Mouse (Mus musculus): Measurements from ENCODE around the gene Ptpn9. TPM values are rescaled to one million over a fixed set of nuclear protein-coding genes. Genes with fewer than 3 reads are reported as not detected.

Gene Ptpn9
- total and polyA plus RNA-seq, 3 experiments: 10.4 to 21.3 (median 10.4) TPM

GRCm38 (mm10) chr9:56953562-56953961, 41.2 kb upstream of the Ptpn9 start:
- Histone ChIP-seq H3K9me3 (replicated peaks; ENCODE audit: low read length) (no peaks in the 10 kb centered on the region), H3K27me3 (replicated peaks) (no peaks in the 10 kb centered on the region), H3K4me3 (replicated peaks in 1 of 3; ENCODE audit: low read depth in 2 of 3, low read length in 2 of 3, poor library complexity in 1 of 3) (no peak overlapping the region), H3K27ac (ENCODE audit: insufficient read depth, low read depth) (no peak overlapping the region), H3K4me1 (ENCODE audit: control insufficient read depth in 1 of 2, insufficient read depth in 2 of 2) (peaks cover 8 to 21% of the 10 kb centered on the region in 2 experiments), H3K4me2 (ENCODE audit: insufficient read depth, low read depth, poor library complexity, severe bottlenecking) (no peak overlapping the region), H3K79me2 (replicated peaks; ENCODE audit: control insufficient read depth, extremely low read depth, insufficient read depth, poor library complexity, severe bottlenecking) (no peaks in the 10 kb centered on the region), H3K36me3 (replicated peaks in 1 of 2; ENCODE audit: control insufficient read depth in 1 of 2, insufficient read depth in 1 of 2, low read length in 1 of 2) (peaks cover 5 to 18% of the 10 kb centered on the region in 2 experiments), H3K9ac (ENCODE audit: insufficient read depth, low read depth) (no peak overlapping the region)
- TF ChIP-seq SMC3 (IDR thresholded peaks at IDR 0.05; ENCODE audit: low read depth, low read length) (no peak; the same call in 1 of the 2 replicates), CTCF (conservative IDR thresholded peaks at IDR 0.05 in 1 of 2, IDR thresholded peaks at IDR 0.05 in 1 of 2; ENCODE audit: low read depth in 2 of 2, low read length in 2 of 2) (peak in 1 of 2 experiments; percentile 38; a peak in 2 of 4 replicates)
- dilution Hi-C loops (cut with MboI; ENCODE audit: extremely low pct_ligation_motif_present, extremely low pct_unique_long_range_greater_than_20kb, low sequenced_read_pairs): no loop called here
- in situ Hi-C loops (cut with MboI; ENCODE audit: low pct_ligation_motif_present, low pct_unique_long_range_greater_than_20kb, low sequenced_read_pairs): no loop called here
- no peak for DNase-seq (ENCODE audit: extremely low read depth)

DNA sequence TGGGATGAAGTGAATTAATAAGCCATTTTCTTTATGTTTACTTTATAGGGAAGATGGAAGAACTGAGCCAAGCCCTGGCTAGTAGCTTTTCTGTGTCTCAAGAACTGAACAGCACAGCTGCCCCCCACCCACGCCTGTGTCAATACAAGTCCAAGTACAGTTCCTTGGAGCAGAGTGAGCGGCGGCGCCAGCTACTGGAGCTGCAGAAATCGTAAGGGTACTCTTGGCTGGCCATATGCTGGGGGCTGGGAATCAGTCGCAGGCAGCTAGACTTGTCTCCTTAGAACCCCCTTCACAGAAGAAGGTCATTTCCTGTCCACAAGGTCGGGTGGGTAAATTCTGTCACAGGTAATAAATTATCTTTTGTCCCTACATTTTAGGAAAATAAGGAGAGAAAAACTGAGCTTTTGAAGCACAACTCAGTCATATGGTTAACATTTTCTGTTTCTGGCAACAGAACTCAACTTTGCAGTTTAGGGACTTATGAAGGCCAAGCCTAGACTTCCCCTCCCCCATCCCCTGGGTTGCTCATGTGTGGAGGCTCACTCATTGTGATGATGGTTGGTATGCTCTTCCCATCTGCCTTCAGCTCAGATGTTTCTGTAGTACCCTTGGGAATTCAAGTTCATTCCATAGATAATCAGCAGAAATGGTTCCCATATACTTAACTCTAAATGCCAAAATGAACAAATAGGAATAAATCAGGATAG, 37.6 kb upstream of the Ptpn9 start:
- H3K9me3 ChIP-seq (replicated peaks; ENCODE audit: low read length): peaks cover 3% of the 10 kb centered on the region
- H3K4me3 ChIP-seq (replicated peaks in 1 of 3; ENCODE audit: low read depth in 2 of 3, low read length in 2 of 3, poor library complexity in 1 of 3): no peak overlapping the region
- no peak overlapping the region for H3K4me2 ChIP-seq (ENCODE audit: insufficient read depth, low read depth, poor library complexity, severe bottlenecking)
- H3K9ac ChIP-seq (ENCODE audit: insufficient read depth, low read depth): no peak overlapping the region
- peaks cover 3 to 11% of the 10 kb centered on the region in 2 experiments; a peak in 3 of 4 replicates for H3K4me1 ChIP-seq (ENCODE audit: control insufficient read depth in 1 of 2, insufficient read depth in 2 of 2)
- H3K36me3 ChIP-seq (replicated peaks in 1 of 2; ENCODE audit: control insufficient read depth in 1 of 2, insufficient read depth in 1 of 2, low read length in 1 of 2): peaks cover 5 to 35% of the 10 kb centered on the region in 2 experiments
- in situ Hi-C loops (cut with MboI; ENCODE audit: low pct_ligation_motif_present, low pct_unique_long_range_greater_than_20kb, low sequenced_read_pairs): no loop called here
- no peaks in the 10 kb centered on the region for H3K79me2 ChIP-seq (replicated peaks; ENCODE audit: control insufficient read depth, extremely low read depth, insufficient read depth, poor library complexity, severe bottlenecking)
- no peak for DNase-seq (ENCODE audit: extremely low read depth)
- dilution Hi-C loops (cut with MboI; ENCODE audit: extremely low pct_ligation_motif_present, extremely low pct_unique_long_range_greater_than_20kb, low sequenced_read_pairs): no loop called here
- no peaks in the 10 kb centered on the region for H3K27me3 ChIP-seq (replicated peaks)
- TF ChIP-seq ZMIZ1 (IDR thresholded peaks at IDR 0.05; ENCODE audit: low read depth, low read length) (no peak), CHD1 (IDR thresholded peaks at IDR 0.05; ENCODE audit: low read depth, low read length) (no peak), CHD2 (IDR thresholded peaks at IDR 0.05; ENCODE audit: low read length) (0 out of 2 replicates have a peak, but pooled peaks have one; percentile 29)
- H3K27ac ChIP-seq (ENCODE audit: insufficient read depth, low read depth): no peak overlapping the region

GRCm38 (mm10) chr9:56958689-56959088, 36.0 kb upstream of the Ptpn9 start:
- H3K4me3 ChIP-seq (replicated peaks in 1 of 3; ENCODE audit: low read depth in 2 of 3, low read length in 2 of 3, poor library complexity in 1 of 3): no peak overlapping the region
- H3K79me2 ChIP-seq (replicated peaks; ENCODE audit: control insufficient read depth, extremely low read depth, insufficient read depth, poor library complexity, severe bottlenecking): no peaks in the 10 kb centered on the region
- H3K9me3 ChIP-seq (replicated peaks; ENCODE audit: low read length): peaks cover 3% of the 10 kb centered on the region
- in situ Hi-C loops (cut with MboI; ENCODE audit: low pct_ligation_motif_present, low pct_unique_long_range_greater_than_20kb, low sequenced_read_pairs): no loop called here
- H3K4me2 ChIP-seq (ENCODE audit: insufficient read depth, low read depth, poor library complexity, severe bottlenecking): no peak overlapping the region
- H3K27me3 ChIP-seq (replicated peaks): no peaks in the 10 kb centered on the region
- peaks cover 0 to 7% of the 10 kb centered on the region in 2 experiments; a peak in 1 of 4 replicates for H3K4me1 ChIP-seq (ENCODE audit: control insufficient read depth in 1 of 2, insufficient read depth in 2 of 2)
- dilution Hi-C loops (cut with MboI; ENCODE audit: extremely low pct_ligation_motif_present, extremely low pct_unique_long_range_greater_than_20kb, low sequenced_read_pairs): no loop called here
- TF ChIP-seq SMC3 (IDR thresholded peaks at IDR 0.05; ENCODE audit: low read depth, low read length): no peak
- TF ChIP-seq NELFE (IDR thresholded peaks at IDR 0.05; ENCODE audit: low read depth, low read length): no peak
- TF ChIP-seq USF2 (conservative IDR thresholded peaks at IDR 0.05; ENCODE audit: low read depth, low read length): no peak
- no peak for TF ChIP-seq POLR2AphosphoS2 (IDR thresholded peaks at IDR 0.05; ENCODE audit: low read depth, low read length)
- TF ChIP-seq MAZ (IDR thresholded peaks at IDR 0.05; ENCODE audit: low read depth, low read length): no peak
- no peak for TF ChIP-seq JUN (IDR thresholded peaks at IDR 0.05; ENCODE audit: insufficient read depth, low read depth, low read length)
- TF ChIP-seq RAD21 (IDR thresholded peaks at IDR 0.05; ENCODE audit: low read depth, low read length): no peak
- peaks cover 16 to 51% of the 10 kb centered on the region in 2 experiments for H3K36me3 ChIP-seq (replicated peaks in 1 of 2; ENCODE audit: control insufficient read depth in 1 of 2, insufficient read depth in 1 of 2, low read length in 1 of 2)
- no peak overlapping the region for H3K27ac ChIP-seq (ENCODE audit: insufficient read depth, low read depth)
- no peak for DNase-seq (ENCODE audit: extremely low read depth)
- no peak overlapping the region for H3K9ac ChIP-seq (ENCODE audit: insufficient read depth, low read depth)

All from CH12.LX (cell line).